Mouse (Mus musculus): ENCODE results near the gene Bub1.

Gene Bub1

DNA sequence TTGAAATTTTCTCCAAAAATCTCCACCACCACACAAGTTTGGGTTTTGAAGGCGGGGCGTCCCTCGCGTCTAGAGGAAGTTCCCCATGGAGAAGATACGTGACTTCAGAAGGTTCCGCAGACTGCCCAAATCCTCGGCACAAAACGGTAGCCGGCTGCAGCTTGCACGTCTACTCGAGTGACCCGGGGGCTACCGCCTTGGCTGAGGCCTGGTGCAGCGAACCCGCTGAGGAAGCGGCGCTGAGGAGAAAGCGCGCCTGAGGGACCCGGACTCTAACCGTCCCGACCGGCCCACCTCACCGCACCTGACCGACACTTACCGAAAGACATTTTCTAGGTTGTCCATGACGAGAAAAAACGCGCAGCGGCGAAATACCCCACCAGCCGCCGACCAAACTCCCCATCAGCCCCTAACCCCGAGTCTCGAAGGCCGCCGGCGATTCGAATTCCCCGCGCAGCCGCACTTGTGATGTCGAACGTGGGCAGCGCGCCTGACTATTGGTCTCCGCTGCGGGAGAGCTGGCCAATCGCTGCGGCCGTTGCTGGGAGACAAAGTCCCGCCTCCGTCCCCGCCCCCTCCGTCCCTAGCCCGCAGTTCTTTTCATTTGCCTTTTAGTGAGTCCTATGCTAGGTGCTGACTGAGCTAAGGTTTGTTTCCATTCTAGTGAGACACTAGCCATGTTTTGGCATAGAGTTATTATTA, at the start of gene Bub1:
TSS of gene Bub1 (minus strand) at position 465 of the 702 bp plus-strand sequence.
- peak; percentile 95 to 96 for DNase-seq

DNA sequence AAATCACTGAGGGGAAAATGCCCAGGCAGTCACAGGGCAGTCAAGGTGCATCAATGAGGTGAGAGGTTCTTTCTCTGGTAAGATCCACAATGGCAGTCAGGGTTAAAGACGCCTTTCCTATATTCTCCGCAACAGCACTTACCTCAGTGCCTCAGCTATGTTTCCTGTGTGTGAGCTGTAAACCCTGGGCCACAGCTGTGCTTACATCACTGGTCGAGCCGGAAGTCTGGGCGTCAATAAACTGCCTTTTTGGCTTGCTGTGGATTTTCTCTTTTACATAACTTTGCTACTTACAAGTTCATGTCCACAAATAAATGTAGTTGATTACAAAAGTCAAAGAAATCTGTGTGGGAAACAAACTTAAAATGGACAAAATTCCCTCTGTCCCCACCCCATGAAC, 49.4 kb upstream of the Bub1 start:
- DNase-seq: no peak

DNA sequence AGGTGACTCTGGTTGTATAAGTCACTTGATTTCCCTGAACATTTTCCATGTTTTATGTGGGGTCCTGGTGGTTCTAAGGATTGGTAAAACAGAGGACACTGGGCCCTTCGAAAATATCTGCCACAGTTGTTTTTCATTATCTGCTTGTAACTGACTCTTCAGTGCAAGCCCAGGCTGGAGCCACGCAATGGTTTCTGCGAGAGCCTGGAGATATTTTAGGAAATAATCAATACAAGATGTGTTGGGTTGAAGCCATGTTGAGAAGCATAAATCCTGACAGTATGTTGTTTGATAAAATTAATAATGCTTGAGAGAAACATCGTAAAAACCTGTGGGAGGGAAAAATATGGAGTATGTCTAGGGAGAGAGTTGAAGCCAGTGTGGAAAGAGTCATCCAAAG, 32.7 kb upstream of the Bub1 start:
- DNase-seq: no peak

DNA sequence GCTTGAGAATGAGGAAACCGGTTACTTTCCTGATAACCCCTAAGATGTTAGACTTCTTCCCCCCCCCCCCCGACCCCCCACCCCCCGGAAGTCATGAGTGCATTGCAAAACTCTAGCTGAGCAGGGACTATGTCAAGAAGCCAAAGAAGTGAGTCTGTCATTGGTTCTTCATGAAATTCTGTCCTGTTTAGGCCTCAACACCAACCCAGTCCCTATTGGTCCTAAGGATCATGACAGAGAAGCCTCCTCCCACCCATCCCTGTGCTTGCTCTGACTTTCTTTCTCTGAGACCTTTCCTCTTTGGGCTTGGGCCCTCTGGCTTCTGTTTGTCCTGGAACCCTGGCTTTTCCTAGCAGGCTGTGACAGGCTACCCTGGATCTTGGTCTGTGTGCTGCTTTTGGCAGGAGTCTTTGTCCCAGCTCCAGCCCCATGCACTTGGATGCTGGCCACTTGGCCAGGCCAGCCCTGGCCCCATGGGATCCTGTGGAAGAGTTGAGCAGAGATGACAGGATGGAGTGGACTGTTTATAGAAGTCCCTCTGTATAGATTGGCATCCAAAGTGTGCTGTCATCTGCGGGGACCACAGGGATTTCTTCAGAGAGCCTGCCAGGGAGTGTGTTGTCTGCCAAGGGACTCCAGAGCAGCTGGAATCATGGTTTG, 22.8 kb upstream of the Bub1 start:
- peak; percentile 87 to 88 for DNase-seq

DNA sequence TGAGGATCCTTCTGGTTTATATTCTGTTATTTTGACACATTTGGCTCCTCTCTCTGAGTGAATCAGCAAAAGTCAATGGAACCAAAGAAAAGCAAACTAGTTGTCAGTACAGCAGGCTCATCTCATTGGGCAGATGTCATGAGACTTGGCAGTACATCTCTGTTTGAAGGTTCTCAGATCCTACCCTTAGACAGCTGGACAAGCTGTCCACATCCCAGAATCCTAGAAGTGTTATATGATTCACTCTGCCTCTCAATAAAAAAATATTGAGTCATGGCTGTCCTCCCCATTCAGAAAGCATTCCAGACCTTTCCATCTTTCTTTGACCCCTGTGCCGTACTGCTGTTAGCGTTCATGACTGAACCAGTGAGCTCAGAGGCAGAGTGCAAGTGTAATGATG, 18.7 kb upstream of the Bub1 start:
- no peak for DNase-seq

DNA sequence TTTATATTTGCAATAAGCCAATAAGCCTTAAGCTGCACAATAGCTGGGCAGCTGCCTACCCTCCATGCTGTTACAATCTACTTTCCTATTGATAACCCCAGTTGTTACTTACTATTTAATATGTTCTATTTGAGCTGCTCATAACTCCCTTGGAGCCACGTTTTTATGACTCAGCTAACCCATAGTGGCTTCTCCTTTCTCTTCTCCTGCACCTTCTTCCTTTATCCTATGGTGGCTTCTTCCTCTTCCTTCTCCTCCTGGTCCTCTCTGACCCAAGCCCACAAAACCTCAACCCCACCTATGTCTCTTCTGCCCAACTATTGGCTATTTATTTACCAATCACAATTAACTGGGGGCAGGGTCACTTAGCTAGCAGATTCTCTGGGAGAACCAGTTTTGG, 14.9 kb upstream of the Bub1 start:
- no peak for DNase-seq

DNA sequence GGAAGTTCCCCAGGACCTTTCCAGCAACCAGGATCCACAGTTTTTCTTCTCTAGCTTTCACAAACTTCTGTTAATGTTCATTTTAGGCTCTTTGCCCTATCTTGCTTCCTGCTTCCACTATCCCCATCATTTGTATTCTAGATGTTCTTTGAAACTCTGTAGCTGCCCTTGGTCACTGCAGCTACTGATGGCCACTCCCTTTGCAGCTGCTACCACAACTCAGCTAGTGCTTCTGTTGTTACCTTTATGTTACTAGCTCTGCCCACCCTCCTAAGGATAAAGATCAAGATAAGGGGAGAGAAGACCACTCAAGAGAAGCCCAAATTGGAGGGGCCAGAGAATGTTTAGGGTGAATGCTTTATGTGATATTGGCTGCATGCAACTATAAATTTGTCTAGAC, 14.3 kb upstream of the Bub1 start:
- DNase-seq: no peak

DNA sequence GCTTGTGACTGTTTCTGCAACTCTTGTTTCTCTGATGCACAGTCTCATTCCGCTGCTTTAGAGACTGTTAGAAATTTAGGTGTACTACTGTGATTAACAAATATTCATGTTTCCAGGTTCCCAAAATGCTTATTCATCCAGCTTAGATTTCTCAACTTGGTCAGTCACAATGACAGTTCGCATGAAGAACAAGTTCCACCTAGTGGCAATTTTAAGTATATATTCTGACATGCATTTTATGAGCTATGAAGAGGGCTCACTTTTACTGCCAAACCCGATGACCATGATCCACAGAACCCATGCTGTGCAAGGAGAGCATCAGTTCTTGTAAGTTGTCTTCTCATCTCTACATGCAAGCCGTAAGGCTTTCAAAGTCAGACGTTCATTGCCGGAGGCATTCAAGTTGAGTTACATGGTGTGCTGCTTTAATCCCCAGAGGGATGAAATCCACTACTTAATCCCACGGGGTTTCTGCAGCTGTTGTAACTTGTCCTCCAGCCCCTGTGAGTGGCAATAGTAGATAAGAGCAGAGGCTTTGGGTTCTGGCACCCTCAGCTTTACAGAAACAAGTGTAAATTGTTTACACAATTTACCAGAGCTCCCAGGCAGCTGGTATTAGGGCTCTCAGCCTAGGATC, 13.8 kb upstream of the Bub1 start:
- no peak for DNase-seq

DNA sequence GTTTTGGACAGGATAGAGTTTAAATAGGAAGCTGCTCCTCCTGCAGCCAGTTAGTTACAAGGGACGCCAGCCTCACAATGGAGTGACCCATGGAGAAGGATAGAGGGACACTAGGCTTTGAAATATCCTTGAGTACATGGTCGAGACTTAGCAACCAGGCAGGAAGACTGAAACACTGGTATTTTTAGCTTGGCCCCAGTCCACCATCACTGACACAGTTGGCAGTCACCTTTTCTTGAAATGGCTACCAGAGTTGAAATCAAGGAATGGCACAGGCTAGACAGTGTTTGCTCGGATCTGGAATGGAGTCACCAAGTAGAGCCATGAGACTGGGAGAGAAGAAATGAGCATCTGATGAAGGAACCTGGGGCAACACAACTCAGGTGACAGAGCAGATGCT, 10.8 kb upstream of the Bub1 start:
- no peak for DNase-seq

DNA sequence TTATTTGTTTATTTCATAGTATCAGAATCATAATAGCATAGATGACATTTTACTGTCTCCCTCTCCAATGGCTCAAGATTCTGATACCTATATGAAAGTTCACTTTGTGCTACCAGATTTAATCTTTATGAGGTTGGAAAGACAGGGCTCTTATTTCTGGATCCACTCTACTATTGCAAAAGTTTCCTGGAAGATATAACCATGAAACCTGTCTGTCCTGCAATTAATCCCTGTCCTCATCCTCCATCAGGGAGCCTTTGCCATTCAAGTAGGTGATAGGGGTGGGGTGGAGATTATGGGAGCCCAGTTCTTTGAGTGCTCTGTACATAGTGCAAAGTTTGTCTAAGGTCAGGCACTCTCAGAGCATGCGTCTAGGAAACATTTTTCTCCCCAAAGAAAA, 9.7 kb upstream of the Bub1 start:
- DNase-seq: no peak

DNA sequence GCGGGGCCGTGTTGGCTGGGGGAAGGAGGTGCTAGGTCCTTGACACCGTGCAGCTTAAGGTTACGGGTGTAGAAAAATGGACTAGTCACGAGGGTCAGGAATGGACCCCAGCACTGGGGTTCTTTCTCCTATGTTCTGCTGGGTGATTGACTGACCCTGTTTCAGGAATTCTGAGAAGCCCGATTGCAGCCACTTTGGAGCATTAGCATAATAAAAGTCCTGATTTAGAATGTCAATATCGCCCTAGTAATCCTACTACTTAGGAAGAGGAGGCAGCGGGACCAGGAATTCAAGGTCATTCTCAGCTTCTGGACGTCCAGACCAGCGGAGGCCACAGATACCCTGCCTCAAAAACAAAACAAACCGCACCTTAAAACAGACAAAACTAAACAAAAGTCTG, 7.8 kb upstream of the Bub1 start:
- no peak for DNase-seq

DNA sequence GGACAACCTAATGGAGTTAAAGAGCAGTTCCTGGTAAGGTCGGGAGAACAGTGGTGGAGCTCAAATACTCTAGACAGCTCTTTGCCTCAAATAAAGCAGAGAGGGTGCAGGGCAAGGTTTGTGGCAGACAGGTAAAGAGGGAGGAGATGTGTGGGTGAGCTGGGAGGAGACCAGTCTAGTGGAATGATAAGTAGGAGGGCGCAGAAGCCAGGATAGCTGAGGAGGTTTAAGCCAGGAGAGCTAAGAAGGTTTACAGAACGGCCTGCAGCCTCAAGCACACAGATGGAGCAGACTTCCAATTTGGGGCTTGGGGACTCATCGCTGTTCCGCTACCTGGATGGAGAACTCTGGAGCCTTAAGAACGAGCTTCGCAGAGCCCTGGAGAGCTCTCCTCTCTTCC, 6.9 kb upstream of the Bub1 start, which contains the start of gene Acoxl:
TSS of gene Acoxl (plus strand) at position 301 of the 400 bp plus-strand sequence.
- no peak for DNase-seq

DNA sequence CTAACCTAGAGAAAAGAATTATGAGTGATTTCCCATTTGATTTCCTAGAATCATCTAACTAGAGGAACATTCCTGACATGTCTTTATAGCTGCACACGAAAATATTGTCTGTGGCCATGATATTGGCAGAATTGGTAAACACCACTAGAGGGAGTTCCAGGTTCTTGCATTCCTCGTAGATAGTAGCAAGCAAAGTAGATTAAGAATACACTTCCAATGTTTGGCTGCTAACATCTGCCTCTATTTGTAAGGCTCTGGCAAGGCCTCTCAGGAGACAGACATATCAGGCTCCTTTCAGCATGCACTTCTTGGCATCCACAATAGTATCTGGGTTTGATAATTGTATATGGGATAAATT, 1.1 kb upstream of the Bub1 start:
- DNase-seq: no peak

DNA sequence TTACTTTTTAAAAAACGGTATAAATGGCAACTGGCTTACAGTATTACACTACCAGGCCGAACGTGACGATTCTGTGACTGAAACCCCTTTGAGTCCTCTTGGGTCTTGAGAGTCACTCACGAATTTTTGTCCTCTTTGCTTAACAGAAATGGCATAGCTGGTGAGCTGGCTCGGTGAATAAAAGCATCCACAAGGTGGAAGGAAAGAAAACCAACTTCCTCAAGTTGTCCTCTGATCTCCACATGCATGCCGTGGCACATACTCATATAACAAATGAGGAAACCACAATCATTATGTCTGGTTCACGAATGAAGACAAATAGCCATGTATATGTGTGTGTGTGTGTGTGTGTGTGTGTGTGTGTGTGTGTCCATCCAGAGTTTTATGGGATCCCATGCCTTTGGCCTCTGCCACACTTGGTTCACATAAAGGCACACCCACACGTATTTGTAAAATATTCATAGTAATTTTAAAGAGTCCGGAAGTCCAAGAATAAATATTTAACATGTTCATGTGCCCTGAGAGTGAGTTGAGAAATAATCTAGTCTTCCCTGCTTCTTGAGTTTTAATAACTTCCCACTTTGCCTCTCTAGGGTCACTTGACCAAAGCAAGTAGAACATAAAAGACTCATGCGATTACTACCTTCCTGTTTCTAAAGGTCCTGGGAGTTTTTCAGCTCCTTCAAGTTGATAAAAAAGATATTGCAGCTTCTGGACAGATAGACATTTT, 603 bp upstream of the Bub1 start:
- no peak for DNase-seq

DNA sequence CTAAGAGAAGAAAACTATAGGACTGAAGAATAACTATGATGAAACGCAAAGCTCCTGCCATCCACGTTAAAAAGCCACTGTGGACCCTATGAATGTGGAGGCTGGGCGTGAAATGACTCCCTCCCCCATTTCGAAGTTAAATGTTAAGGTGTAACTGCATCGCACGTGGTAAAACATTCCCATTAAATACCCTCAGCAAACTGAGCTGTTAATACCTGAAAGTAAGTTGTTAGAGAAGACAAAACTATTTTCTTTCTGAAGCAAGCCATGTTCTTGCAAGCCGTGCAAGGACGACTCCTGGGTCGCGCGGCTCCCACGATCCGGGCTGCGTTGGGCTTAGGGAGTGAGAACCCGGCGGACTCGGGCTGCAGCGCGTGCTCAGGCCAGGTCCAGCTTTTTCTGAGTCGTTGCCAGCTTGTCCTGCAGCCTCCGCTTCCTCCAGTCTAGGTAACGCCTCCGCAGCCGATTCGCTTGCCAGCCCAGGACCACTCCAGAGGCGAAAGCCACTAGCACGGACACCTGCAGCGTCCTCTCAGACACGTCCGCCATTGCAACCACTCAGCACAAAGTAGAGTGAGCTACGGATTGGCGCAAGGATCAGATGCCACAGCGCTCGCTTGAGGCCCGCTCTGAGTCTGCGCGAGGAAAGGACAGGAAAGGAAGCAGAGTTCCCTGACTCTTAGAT, 39.6 kb downstream of the Bub1 start, which contains the start of gene Mtln:
TSS of gene Mtln (minus strand) at position 570 of the 685 bp plus-strand sequence.
- DNase-seq: peak; percentile 91 to 92

DNA sequence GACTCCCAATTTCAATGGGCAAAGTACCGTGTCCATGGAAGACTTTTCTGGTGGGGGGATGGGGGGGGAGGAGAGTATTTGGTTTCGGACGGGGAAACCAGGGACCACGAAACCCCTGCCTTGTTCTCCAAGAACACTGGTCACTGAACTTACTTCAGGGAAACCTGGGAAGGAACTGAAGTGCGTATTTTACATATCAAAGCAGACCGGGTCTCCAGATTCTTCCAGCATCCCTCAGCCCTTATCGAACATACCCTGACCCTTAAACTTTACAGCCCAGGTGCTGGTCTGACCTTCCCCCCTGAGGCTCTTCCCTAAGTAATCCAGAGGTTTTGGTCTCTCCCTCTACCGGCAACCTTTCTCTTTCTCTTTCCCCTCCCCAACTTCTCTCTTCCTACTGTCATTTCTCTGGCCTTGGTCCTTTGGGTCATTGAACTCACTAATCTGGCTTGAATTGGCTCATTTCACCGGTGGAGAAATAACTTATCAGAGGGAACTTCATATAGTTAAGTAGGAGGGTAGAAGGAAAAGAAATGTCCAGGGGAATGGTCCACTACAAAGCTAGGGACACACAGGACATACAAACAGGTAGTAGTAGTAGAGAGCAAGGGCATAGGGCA, 41.9 kb downstream of the Bub1 start:
- no peak for DNase-seq

DNA sequence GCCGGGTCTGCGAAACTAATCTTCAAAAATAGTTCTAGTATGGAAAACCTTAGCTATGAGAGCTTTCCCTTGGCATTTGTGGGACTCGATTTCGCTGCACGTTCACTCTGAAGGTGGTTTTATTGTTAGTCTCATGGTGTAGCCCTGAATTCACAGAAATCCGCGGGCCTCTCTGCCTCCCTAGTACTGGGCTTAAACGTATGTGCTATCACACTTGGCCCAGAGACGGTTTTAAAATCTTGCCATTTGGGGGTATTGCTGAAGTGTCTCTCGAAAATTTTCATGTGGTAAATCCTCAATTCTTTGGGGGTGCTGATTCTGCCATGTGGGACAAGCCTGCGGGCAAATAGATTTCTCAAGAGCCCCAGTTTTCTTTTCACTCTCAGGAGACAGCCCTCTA, 42.5 kb downstream of the Bub1 start:
- no peak for DNase-seq

DNA sequence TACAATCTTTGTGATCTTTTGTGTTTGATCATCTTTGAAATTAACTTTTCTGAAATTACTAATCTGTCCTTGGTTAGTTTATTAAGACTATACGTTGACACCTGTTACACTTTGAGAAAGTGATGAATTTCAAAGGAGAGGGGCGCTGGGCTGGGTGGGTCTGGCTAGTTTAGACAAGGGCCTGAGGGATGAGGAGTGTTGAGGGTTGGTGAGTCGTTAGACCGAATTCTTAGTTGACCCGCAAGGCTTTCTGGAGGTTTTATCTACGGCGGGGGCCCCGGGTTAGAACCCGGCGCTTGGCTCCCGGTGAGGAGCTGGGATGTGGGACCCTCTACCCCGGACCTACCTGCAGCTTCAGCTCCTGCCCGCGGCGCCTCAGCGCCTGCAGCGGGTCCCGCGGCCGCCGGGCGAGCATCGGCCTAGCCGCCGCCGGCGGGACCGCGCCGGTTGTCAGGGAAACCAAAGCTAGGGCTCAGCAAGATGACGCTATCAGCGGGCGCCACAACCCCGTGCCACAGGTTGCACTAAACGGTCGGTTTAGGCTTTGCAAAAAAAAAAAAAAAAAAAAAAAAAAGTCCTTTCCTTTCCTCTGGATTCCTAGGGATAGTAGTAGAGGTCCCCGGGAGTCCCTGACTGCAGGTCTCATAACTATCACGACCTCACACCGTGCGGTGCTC, 43.1 kb downstream of the Bub1 start, which contains the start of gene Nphp1:
TSS of gene Nphp1 (minus strand) at position 458 of the 677 bp plus-strand sequence.
- peak; percentile 83 to 86 for DNase-seq

DNA sequence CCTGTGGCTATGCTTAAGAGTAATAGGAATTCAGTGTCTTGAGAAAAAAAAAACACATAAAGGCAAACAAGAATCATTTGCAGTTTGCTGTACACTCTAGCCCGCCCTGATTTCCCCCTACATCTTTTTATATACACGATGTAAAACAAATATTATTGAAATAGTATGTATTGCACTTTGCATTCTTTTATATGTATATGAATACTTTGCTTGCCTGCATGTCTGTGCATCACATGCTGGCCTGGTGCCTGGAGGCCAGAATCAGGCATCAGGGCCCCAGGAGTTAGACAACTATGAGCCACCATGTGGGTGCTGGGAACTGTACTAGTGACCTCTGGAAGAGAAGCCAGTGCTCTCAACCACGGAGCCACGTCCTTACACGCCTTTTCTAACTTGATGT, 44.4 kb downstream of the Bub1 start:
- no peak for DNase-seq

DNA sequence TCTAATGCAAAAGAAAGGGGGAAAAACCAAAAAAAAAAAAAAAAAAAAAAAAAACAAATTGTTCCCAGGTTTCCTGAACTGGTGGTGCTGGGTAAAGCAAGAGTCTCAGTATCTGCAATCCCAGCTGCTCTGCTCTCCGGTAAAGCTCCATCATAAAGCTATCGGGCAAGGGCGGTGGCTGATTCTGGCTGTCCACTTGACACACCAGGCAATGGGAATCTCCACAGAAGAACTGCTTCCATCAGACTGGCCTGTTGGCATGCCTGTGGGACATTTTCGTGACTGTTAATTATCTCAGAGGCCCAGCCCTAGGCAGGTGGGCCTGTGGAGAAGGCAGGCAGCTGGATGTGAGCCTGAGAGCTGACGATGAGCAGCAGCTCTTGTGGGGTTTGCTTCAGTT, 53.2 kb downstream of the Bub1 start:
- no peak for DNase-seq

DNA sequence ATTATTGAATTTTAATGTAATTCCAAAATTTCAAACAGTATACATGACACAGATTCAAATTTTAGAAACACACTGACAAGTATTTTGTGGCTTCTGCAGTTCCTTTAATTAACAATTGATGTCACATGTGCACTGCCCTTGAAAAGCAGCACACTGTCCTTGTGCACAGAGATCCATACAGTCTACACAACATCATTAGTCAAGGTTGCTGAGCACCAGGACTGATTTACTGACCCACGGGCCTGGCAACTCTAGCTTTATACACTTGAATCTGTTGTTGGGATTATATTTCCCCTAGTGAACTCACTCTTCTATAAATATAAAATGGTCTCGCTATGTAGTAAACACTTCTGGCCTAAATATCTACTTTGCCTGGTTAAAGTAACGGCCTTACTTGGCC, 56.7 kb downstream of the Bub1 start:
- no peak for DNase-seq

DNA sequence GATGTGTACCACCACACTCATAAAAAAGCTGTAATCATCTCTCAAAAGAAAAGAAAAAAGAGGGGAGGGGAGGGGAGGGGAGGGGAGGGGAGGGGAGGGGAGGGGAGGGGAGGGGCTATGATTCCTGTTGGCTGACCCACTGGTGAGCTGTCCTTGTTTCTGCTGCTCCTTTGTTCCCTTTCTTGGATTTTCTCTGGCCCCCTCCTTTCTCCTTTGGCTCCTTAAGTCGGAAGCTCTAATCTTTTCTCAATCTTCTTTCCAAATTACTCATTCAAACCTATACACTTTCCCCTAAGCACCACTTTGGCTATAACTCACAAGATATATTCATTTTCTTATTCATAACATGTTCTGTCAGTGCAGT, 57.1 kb downstream of the Bub1 start:
- no peak for DNase-seq
